Mouse (Mus musculus) limb, embryonic 13.5 days (tissue): ENCODE measurements around the gene Gm3045. TPM values are rescaled to one million over a fixed set of nuclear protein-coding genes. Genes with fewer than 3 reads are reported as not detected.
A peak's percentile ranks its signal among the peaks of the same experiment; 100 is the strongest.

Experiments used
- ATAC-seq: fragments of 200-750 bp; cut with Nextera tagmentation; 2 replicates; pipeline ENCODE4 v1.8.0; 2017; ENCODE audit warnings: low read depth, moderate number of reproducible peaks, moderate TSS enrichment; ENCODE audit not compliant: low FRiP score
- H3K27ac ChIP-seq: fragments of 300-500 bp; sonication (generic); 2 replicates; pipeline ENCODE4 v1.5.1; 2015; ENCODE audit warnings: inconsistent platforms, mild to moderate bottlenecking, moderate library complexity
- H3K27me3 ChIP-seq: fragments of 300-500 bp; sonication (generic); 2 replicates; pipeline ENCODE4 v1.6.1; 2015; ENCODE audit warnings: mild to moderate bottlenecking, inconsistent platforms
- H3K36me3 ChIP-seq: fragments of 300-500 bp; sonication (generic); 2 replicates; pipeline ENCODE4 v1.6.1; 2015; ENCODE audit warnings: inconsistent platforms, mild to moderate bottlenecking, moderate library complexity
- H3K4me1 ChIP-seq: fragments of 300-500 bp; sonication (generic); 2 replicates; pipeline ENCODE4 v1.6.1; 2015; ENCODE audit warnings: inconsistent platforms
- H3K4me2 ChIP-seq: fragments of 300-500 bp; sonication (generic); replicated peaks from 2 replicates; pipeline ENCODE4 v1.6.1; 2015; ENCODE audit warnings: inconsistent platforms, mild to moderate bottlenecking, moderate library complexity
- H3K4me3 ChIP-seq: fragments of 300-500 bp; sonication (generic); 2 replicates; pipeline ENCODE4 v1.5.1; 2015; ENCODE audit warnings: moderate library complexity, mild to moderate bottlenecking, inconsistent platforms
- H3K9ac ChIP-seq: fragments of 300-500 bp; sonication (generic); 2 replicates; pipeline ENCODE4 v1.6.1; 2015; ENCODE audit warnings: mild to moderate bottlenecking, inconsistent platforms
- H3K9me3 ChIP-seq: fragments of 300-500 bp; sonication (generic); 2 replicates; pipeline ENCODE4 v1.6.1; 2016; ENCODE audit warnings: inconsistent platforms
- WGBS: fragments of 180-500 bp; shearing (Covaris S2); methylation state at CpG from one replicate; pipeline ENCODE4 v1.1.7; 2015; 5-methylcytosine and 5-hydroxymethylcytosine counted together
- polyA plus RNA-seq: library from polyadenylated mRNA; unstranded; fragments of >200 nt; fragmentation: Nextera tagmentation; extraction: Ambion mirVana; gene quantifications from 2 replicates; pipeline ENCODE4 v1.2.1, GENCODE M21; 2015

Gm3045 gene
- polyA plus RNA-seq, 1 experiment from 2014 or later = 0.13 TPM

GRCm38 (mm10) chr13:56418685-56419483, 7.5 kb upstream of the Gm3045 start:
- no peak for ATAC-seq
- Histone ChIP-seq H3K27ac (no peak overlapping the region; the same call in 1 of the 2 replicates), H3K4me1 (peaks cover 31% of the 10 kb centered on the region), H3K4me3 (no peak overlapping the region), H3K4me2 (no peak overlapping the region), H3K36me3 (no peaks in the 10 kb centered on the region), H3K9me3 (0 out of 2 replicates have a peak, but pooled peaks cover 5% of the 10 kb centered on the region), H3K27me3 (no peaks in the 10 kb centered on the region; the same call in 1 of the 2 replicates), H3K9ac (no peak overlapping the region; the same call in 1 of the 2 replicates)
- 22% methylated on average over 13 of the region's 13 CpGs for WGBS

- H3K4me1 ChIP-seq = peaks cover 31% of the 10 kb centered on the region
- H3K27me3 ChIP-seq = no peaks in the 10 kb centered on the region; the same call in 1 of the 2 replicates
- H3K9me3 ChIP-seq = no peaks in the 10 kb centered on the region
- no peak overlapping the region for H3K4me3 ChIP-seq
- no peak overlapping the region for H3K4me2 ChIP-seq
- no peak overlapping the region for H3K9ac ChIP-seq
- 69% methylated on average over 6 of the region's 6 CpGs for WGBS
- no peak overlapping the region; the same call in 1 of the 2 replicates for H3K27ac ChIP-seq
- no peaks in the 10 kb centered on the region for H3K36me3 ChIP-seq
- no peak for ATAC-seq
Observed at GRCm38 (mm10) chr13:56419538-56419937, 6.9 kb upstream of the Gm3045 start.

GRCm38 (mm10) chr13:56422072-56422723, 4.2 kb upstream of the Gm3045 start:
- peaks cover 31% of the 10 kb centered on the region for H3K4me1 ChIP-seq
- 0 out of 2 replicates have a peak overlapping the region, but pooled peaks have one; percentile 4 for H3K9ac ChIP-seq
- peak overlapping the region; percentile 50 for H3K4me2 ChIP-seq
- H3K27ac ChIP-seq = peak overlapping the region; percentile 80; the same call in 1 of the 2 replicates
- WGBS = 11% methylated on average over 16 of the region's 16 CpGs
- peak; percentile 57 for ATAC-seq
- no peaks in the 10 kb centered on the region for H3K36me3 ChIP-seq
- no peak overlapping the region for H3K4me3 ChIP-seq
- peaks cover 3% of the 10 kb centered on the region; the same call in 1 of the 2 replicates for H3K27me3 ChIP-seq
- H3K9me3 ChIP-seq = no peaks in the 10 kb centered on the region

- Histone ChIP-seq H3K9ac (no peak overlapping the region), H3K36me3 (no peaks in the 10 kb centered on the region), H3K27me3 (peaks cover 3% of the 10 kb centered on the region; the same call in 1 of the 2 replicates), H3K27ac (no peak overlapping the region), H3K9me3 (no peaks in the 10 kb centered on the region), H3K4me1 (peaks cover 30% of the 10 kb centered on the region), H3K4me2 (no peak overlapping the region), H3K4me3 (no peak overlapping the region)
- WGBS = 83% methylated on average over 7 of the region's 7 CpGs
- no peak for ATAC-seq
Observed at GRCm38 (mm10) chr13:56425931-56426330, 463 bp upstream of the Gm3045 start.

DNA sequence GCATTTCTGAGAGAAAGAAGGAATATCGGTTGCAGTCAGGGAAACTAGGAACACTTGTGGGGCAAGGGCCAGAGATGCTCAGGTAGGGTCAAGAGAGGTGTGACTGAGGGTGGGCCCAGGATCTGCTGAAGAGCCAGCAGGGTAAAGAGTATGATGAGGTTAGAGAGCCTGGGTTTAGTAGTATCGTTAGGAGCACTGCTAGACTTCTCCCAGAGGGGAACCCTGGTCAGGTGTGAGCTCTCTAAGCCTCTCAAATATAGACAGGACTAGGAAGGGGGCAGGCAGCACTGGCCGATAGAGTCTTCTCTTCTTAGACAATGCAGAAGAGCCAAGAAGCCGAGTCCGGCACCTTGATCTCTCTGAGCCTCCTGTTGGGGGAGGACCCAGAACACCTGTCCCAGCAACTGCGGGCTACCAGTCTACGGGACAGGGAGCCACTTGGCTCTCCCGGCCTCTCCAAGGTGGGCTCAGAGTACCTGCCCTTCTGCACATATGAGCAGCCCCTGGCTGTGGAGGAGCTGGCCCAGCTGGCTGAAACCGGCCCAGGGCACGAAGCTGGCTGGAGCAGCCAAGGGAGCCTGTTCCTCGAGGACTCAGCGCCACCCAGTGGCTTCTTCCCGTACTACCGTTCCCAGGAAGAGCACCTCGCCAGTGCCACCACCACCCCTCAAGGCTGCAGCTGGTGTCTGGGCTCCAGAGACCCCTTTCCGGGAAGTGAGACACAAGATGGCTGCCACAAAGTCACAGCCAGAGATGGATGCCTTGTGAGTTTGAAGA, 2.5 kb downstream of the Gm3045 start:
- 30% methylated on average over 16 of the region's 16 CpGs for WGBS
- H3K4me2 ChIP-seq = no peak overlapping the region
- no peaks in the 10 kb centered on the region for H3K36me3 ChIP-seq
- H3K4me1 ChIP-seq = peaks cover 19% of the 10 kb centered on the region; the same call in 1 of the 2 replicates
- peaks cover 3% of the 10 kb centered on the region; the same call in 1 of the 2 replicates for H3K27me3 ChIP-seq
- H3K27ac ChIP-seq = no peak overlapping the region
- peak; percentile 76 for ATAC-seq
- H3K9me3 ChIP-seq = no peaks in the 10 kb centered on the region
- no peak overlapping the region for H3K4me3 ChIP-seq
- H3K9ac ChIP-seq = no peak overlapping the region

DNA sequence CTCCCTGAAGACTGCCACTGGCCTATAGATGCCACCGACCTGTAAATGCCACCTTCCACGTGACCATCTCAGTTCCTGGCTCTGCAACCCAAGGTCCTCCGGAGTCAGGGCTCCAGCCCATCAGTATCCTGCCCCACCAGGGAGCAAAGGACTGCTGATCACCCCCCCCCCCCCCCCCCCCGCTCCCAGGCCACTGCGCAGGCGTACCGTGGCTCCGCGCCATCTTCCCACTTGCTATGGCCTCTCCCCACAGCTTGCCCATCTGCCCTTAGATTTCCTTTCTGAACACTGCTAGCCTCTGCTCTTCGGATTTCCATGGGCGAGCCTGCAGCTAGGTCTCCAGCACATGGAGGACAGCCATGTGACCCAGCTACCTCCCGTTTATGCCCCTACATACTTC, 6.1 kb downstream of the Gm3045 start:
- no peak for ATAC-seq
- no peak overlapping the region for H3K4me2 ChIP-seq
- no peak overlapping the region for H3K4me3 ChIP-seq
- no peaks in the 10 kb centered on the region for H3K36me3 ChIP-seq
- 83% methylated on average over 11 of the region's 12 CpGs for WGBS
- H3K9ac ChIP-seq = peak overlapping the region; percentile 9; the same call in 1 of the 2 replicates
- peaks cover 19% of the 10 kb centered on the region; the same call in 1 of the 2 replicates for H3K4me1 ChIP-seq
- no peak overlapping the region for H3K27ac ChIP-seq
- H3K9me3 ChIP-seq = no peaks in the 10 kb centered on the region
- H3K27me3 ChIP-seq = peaks cover 30% of the 10 kb centered on the region

GRCm38 (mm10) chr13:56433466-56433865, 7.1 kb downstream of the Gm3045 start:
- Histone ChIP-seq H3K27me3 (peaks cover 39% of the 10 kb centered on the region), H3K9ac (no peak overlapping the region; the same call in 1 of the 2 replicates)
- 0 out of 2 replicates have a peak, but pooled peaks have one; percentile 34 for ATAC-seq

DNA sequence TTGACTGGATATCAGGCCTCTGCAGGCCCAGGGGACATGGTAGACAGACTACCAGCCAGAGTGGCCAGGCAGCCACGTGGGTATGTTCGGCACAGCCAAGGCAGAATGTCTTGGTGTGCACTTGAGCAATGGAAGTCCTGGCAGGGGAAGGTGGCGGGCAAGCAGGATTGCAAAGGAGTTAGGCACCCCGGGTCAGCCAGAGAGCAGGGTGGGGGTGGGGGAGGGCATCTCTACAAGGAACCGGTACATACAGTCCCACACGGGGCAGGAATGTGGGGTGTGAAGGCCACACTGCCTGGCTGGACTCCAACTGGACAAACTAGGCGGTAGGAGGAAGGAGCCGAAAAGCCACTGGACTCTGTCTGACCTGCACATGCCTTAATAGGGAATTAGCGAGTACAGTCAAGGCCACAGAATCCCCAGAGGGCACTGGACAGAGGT, 7.9 kb downstream of the Gm3045 start:
- no peak for ATAC-seq
- Histone ChIP-seq H3K36me3 (no peaks in the 10 kb centered on the region), H3K9me3 (no peaks in the 10 kb centered on the region), H3K27ac (no peak overlapping the region), H3K4me2 (no peak overlapping the region), H3K27me3 (peaks cover 48% of the 10 kb centered on the region), H3K4me3 (no peak overlapping the region), H3K9ac (no peak overlapping the region; the same call in 1 of the 2 replicates), H3K4me1 (peaks cover 25% of the 10 kb centered on the region)
- WGBS = 80% methylated on average over 9 of the region's 9 CpGs

More at GRCm38 (mm10) chr13:56433466-56433865, 7.1 kb downstream of the Gm3045 start:
- Histone ChIP-seq H3K36me3 (no peaks in the 10 kb centered on the region), H3K4me1 (peaks cover 26% of the 10 kb centered on the region), H3K4me3 (no peak overlapping the region), H3K9me3 (no peaks in the 10 kb centered on the region), H3K27ac (no peak overlapping the region), H3K4me2 (no peak overlapping the region; the same call in 1 of the 2 replicates)
- 14% methylated on average over 10 of the region's 10 CpGs for WGBS

- 60% methylated on average over 10 of the region's 10 CpGs for WGBS
- Histone ChIP-seq H3K4me3 (no peak overlapping the region), H3K27me3 (peaks cover 62% of the 10 kb centered on the region)
Observed at GRCm38 (mm10) chr13:56435615-56436287, 9.4 kb downstream of the Gm3045 start.

DNA sequence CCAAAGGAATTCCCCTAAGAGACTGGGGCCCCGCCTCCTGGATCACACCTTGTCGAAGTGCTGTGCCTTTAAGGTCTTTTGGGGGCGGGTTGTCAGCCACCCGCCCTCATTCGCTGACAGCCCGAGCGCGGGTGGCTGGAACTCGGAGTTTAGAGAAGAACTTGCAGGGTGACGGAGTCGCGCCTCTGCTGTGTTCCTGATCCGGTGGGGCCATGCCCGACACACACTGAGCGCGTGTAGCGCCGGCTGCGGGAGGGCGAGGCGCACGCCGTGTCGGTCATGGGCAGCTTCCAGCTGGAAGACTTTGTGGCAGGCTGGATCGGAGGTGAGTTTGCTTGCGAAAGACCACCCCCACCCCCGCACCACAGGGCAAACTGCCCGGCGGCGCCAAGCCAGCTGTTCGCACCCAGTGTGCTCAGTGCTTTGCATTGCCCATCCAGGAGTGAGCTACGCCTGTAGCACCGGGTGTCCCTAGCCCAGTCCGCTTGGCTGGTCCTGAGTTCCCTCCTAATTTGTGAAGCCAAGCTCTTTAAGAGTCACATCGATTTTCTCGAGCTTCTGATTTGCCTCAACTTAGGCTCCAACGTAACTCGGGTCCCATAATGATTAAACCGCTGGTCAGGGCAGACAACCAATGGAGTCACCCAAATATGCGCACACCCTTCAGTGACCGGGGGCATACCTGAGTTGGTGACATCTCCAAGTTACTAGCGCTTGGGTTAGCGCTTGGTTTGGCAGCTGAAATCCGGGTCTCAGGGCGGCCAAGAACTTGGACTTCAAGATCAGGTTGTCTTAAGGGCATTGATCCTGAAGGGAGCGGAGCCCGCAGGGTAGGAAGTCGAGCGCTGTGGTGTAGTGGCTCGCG, 12.0 kb downstream of the Gm3045 start, which contains the start of gene Slc25a48:
Slc25a48 (plus strand) TSS at position 145 of the 865 bp plus-strand sequence.
- 0 out of 2 replicates have a peak, but pooled peaks have one; percentile 24 for ATAC-seq
- H3K9ac ChIP-seq = peak within 1 kb of the TSS; percentile 64
- H3K4me1 ChIP-seq = peaks cover 16% of the 10 kb centered on the region
- peaks cover 67% of the 10 kb centered on the region for H3K27me3 ChIP-seq
- peak within 1 kb of the TSS; percentile 83 for H3K4me2 ChIP-seq
- H3K9me3 ChIP-seq = 0 out of 2 replicates have a peak, but pooled peaks cover 4% of the 10 kb centered on the region
- no peaks in the 10 kb centered on the region for H3K36me3 ChIP-seq
- no peak within 1 kb of the TSS for H3K27ac ChIP-seq
- H3K4me3 ChIP-seq = peak within 1 kb of the TSS; percentile 46
- WGBS = 2% methylated on average over 51 of the region's 51 CpGs

More at GRCm38 (mm10) chr13:56435615-56436287, 9.4 kb downstream of the Gm3045 start:
- no peak overlapping the region for H3K9ac ChIP-seq
- H3K36me3 ChIP-seq = no peaks in the 10 kb centered on the region
- H3K27ac ChIP-seq = no peak overlapping the region
- H3K4me1 ChIP-seq = peaks cover 23% of the 10 kb centered on the region
- H3K4me2 ChIP-seq = no peak overlapping the region
- H3K9me3 ChIP-seq = 0 out of 2 replicates have a peak, but pooled peaks cover under 1% of the 10 kb centered on the region
- ATAC-seq = no peak
